Mouse (Mus musculus) embryonic stem cell, embryonic (primary cell): Measurements from ENCODE around the gene Duoxa1.

ENCODE experiments used
- CTCF ChIA-PET, 4 experiments: fragments of 300-600 bp in 2 of 4; fragments of 350-600 bp in 2 of 4; sonication (Branson Sonifier 250); formaldehyde crosslinking; loops; one replicate each; lab custom pipeline; 2022; ENCODE audit warnings: inconsistent platforms in 2 of 4; lab: Charles Lee
- POLR2A ChIA-PET, 4 experiments: fragments of 300-600 bp in 2 of 4; fragments of 350-600 bp in 2 of 4; sonication (Branson Sonifier 250); formaldehyde crosslinking; loops; one replicate each; lab custom pipeline; 2022; ENCODE audit warnings: antibody characterized with exemption in 4 of 4, inconsistent platforms in 1 of 4; lab: Charles Lee

Gene Duoxa1

DNA sequence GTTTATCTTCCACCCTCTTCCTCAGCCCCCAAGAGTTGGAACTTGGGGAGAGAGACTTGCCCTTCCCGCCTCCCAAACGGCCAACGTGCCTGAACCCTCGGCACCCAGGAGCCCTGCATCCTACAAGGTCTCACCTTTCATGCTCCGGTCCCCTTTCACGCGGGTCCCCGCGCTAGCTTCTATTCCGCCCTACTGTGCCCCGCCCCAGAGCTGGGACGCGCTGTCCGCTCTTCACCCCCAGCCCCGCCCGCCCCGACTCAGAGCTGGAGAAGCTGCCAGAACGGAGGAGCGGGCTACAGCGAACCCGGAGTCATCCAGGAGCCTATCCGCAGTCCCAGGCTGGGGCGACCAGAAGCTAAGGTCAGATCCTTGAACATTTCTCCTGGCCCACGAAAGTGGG, at the start of gene Duoxa1:
Gene Duoxa1, minus strand, starts transcription at position 195 of the 400 bp plus-strand sequence.
- ChIA-PET CTCF (interaction anchor here (0.6 to 1.6 kb wide), 12 partner anchors 11 to 1706 kb away, joined by 3 to 11 read pairs (median 5); partner anchors contain the start of gene Shf (in 1 of the 4)), POLR2A (interaction anchor here in 3 of 4 experiments (0.6 to 1.3 kb wide), 8 partner anchors 10 to 166 kb away, joined by 3 to 5 read pairs (median 3); partner anchors contain the start of genes B2m (in 1 of the 3), Duox2 (in 1 of the 3) and Duoxa2 (in 1 of the 3))

DNA sequence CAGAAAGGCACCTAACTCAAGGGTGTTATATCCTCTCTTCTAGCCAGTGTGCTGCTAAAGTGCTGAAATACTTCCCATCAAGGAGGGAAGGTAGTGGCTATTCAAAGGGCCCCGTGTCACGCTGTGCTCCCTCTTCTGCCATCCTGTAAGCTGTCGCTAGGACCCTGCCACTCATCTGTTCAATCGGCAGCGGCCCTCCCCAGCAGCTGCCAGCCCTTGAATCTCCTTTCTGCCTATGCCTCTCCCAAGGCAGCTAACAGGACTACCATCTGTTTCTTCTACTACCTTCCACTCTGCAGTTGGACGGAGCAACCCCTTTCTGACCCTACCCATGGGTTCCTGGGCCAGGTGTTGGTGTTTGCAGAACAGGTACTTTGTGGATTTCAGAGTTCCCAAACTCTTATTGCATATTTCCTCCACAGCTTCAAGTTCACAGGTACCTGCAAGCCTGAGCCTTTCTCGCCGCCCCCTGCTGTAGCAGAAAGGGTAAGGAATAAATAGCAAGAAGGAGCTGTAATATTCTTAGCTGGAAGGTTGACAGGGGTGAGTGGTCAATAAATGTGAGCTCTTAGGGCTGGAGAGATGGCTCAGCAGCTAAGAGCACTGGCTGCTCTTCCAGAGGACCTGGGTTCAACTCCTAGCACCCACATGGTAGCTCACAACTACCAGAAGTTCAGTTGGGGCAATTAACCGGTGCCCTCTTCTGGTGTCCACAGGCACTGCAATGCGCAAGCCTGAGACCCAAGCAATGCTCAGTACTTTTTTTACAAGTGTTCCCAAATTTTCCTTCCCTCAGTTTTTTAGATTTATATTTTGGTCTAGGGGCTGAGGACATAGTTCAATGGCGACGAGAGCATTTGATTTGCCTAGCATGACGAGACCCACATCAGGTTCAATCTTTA, 49.3 kb upstream of the Duoxa1 start:
- CTCF ChIA-PET: interaction anchor here (0.5 to 2.8 kb wide), 13 partner anchors 10 to 176 kb away, joined by 3 to 12 read pairs (median 4); no protein-coding TSS in a partner anchor

DNA sequence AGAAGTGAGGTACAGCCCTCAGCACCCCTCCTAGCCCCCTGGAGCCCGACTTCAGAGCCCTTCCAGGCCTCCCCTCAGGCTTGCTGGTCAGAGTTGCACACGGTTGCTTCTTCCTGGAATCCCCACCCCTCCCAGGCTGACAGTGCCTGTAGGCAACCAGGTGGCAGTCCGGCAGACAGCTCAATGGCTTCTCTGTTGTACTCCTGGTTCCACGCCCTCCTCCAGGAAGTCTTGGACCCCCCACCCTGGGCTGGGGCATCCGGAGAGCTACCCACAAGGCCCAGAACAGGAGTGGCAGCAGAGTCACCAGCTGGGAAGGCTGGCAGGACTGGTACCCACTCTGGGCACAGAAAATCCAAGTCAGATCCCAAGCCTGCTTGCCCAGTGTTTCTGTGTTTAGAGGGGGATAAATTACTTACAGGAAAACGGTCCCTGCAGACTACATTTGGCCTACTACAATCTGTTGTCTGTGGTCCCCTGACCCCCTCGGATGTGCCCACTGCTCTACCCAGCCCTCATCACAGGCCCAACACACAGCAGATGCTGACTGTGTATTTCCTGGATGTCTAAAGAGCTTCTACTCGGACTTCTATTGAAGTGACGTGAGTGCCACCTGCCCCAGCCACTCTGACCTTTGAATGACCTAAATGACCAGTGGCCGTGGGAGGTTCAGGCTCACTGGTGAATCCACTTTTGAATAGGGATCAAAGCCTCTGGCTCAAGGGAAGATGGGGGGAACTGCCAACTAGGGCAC, 48.5 kb upstream of the Duoxa1 start:
- CTCF ChIA-PET: interaction anchor here in 3 of 4 experiments (0.7 to 2.8 kb wide), 8 partner anchors 10 to 52 kb away, joined by 3 to 12 read pairs (median 6); no protein-coding TSS in a partner anchor
- POLR2A ChIA-PET: interaction anchor here in 3 of 4 experiments (0.5 to 21.9 kb wide), 11 partner anchors 6 to 1166 kb away, joined by 3 to 342 read pairs (median 8); partner anchors contain the start of gene Shf (in 2 of the 3)

More for the DNA sequence above, 49.3 kb upstream of the Duoxa1 start:
- POLR2A ChIA-PET: interaction anchor here in 3 of 4 experiments (0.5 to 21.9 kb wide), 10 partner anchors 5 to 209 kb away, joined by 3 to 342 read pairs (median 10); partner anchors contain the start of gene Shf (in 2 of the 3)

- POLR2A ChIA-PET: interaction anchor here (0.5 to 21.9 kb wide), 12 partner anchors 7 to 1167 kb away, joined by 3 to 342 read pairs (median 10); partner anchors contain the start of gene Shf (in 3 of the 4)
Observed at GRCm38 (mm10) chr2:122361181-122361580, 47.7 kb upstream of the Duoxa1 start.

GRCm38 (mm10) chr2:122360310-122360709, 46.8 kb upstream of the Duoxa1 start:
- ChIA-PET CTCF (interaction anchor here in 2 of 4 experiments (0.6 to 1.3 kb wide), 2 partner anchors 11 to 12 kb away, joined by 3 to 6 read pairs; no protein-coding TSS in a partner anchor), POLR2A (interaction anchor here (0.5 to 21.9 kb wide), 10 partner anchors 8 to 314 kb away, joined by 3 to 342 read pairs (median 10); partner anchors contain the start of gene Shf (in 3 of the 4))

More at GRCm38 (mm10) chr2:122361181-122361580, 47.7 kb upstream of the Duoxa1 start:
- CTCF ChIA-PET: interaction anchor here in 1 of 4 experiments (1.1 kb wide), 1 partner anchor 12 kb away, joined by 7 read pairs; no protein-coding TSS in a partner anchor

- ChIA-PET POLR2A (interaction anchor here in 3 of 4 experiments (0.6 to 21.9 kb wide), 9 partner anchors 8 to 246 kb away, joined by 3 to 342 read pairs (median 4); partner anchors contain the start of genes Shf (in 3 of the 3) and B2m (in 1 of the 3)), CTCF (interaction anchor here in 3 of 4 experiments (0.6 to 2.3 kb wide), 6 partner anchors 8 to 499 kb away, joined by 3 to 8 read pairs (median 4); partner anchors contain the start of gene Shf (in 1 of the 3))
Observed at GRCm38 (mm10) chr2:122356187-122356586, 42.7 kb upstream of the Duoxa1 start.

GRCm38 (mm10) chr2:122355389-122355788, 41.9 kb upstream of the Duoxa1 start:
- POLR2A ChIA-PET: interaction anchor here (0.6 to 21.9 kb wide), 11 partner anchors 10 to 1617 kb away, joined by 3 to 342 read pairs (median 4); partner anchors contain the start of genes Shf (in 4 of the 4) and B2m (in 1 of the 4)
- CTCF ChIA-PET: interaction anchor here in 3 of 4 experiments (0.6 to 2.6 kb wide), 5 partner anchors 10 to 273 kb away, joined by 3 to 8 read pairs (median 4); no protein-coding TSS in a partner anchor

GRCm38 (mm10) chr2:122354191-122354929, 40.8 kb upstream of the Duoxa1 start:
- ChIA-PET POLR2A (interaction anchor here (0.6 to 21.9 kb wide), 14 partner anchors 8 to 1616 kb away, joined by 3 to 342 read pairs (median 4); partner anchors contain the start of genes Shf (in 4 of the 4) and Spg11 (in 1 of the 4)), CTCF (interaction anchor here in 3 of 4 experiments (0.6 to 2.6 kb wide), 4 partner anchors 11 to 274 kb away, joined by 4 to 8 read pairs (median 6); no protein-coding TSS in a partner anchor)

DNA sequence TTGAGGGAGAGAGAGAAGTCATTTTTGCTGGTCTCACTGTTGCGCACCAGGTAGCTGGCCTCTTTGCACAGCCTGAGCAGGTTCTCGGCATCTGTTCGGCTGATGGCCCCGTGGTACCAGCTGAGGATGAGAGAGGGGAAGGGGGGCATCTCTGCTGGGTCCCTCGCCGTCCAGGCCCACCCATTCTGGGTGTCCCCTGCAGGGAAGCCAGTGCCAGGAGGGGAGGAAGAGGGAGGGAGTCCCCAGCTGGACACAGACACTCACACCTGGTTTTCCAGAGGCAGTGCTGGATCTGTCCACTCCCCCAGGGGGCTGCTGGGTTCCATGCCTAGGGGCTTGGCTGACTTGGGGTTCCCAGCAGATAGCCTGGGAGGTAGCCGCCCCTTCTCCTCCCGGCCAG, 40.2 kb upstream of the Duoxa1 start:
- ChIA-PET POLR2A (interaction anchor here in 3 of 4 experiments (0.9 to 21.9 kb wide), 7 partner anchors 9 to 24 kb away, joined by 3 to 342 read pairs (median 16); partner anchors contain the start of gene Shf (in 3 of the 3)), CTCF (interaction anchor here (0.6 to 2.7 kb wide), 4 partner anchors 9 to 328 kb away, joined by 3 to 12 read pairs (median 9); no protein-coding TSS in a partner anchor)

DNA sequence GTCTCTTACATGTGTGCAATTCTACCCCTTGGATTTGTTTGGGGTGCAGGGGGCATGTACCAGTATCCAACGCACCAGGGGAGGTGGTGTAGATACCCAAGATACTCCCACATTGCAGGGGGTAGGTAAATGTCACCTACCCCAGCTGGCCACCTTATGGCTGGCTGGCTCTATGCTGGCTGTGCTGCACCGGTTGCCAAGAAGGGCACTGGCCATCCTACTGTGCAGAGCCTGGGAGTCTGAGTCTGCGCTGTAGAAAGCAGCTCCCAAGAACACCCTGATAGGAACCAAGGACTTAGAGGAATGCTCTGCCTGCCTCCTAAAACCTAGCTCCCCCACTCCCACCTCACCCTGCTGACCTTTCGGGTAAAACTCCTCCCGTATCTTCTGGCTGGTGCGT, 39.5 kb upstream of the Duoxa1 start:
- CTCF ChIA-PET: interaction anchor here (0.6 to 2.7 kb wide), 10 partner anchors 10 to 327 kb away, joined by 3 to 14 read pairs (median 4); partner anchors contain the start of gene Shf (in 1 of the 4)
- POLR2A ChIA-PET: interaction anchor here (0.6 to 21.9 kb wide), 19 partner anchors 7 to 226 kb away, joined by 3 to 342 read pairs (median 5); partner anchors contain the start of gene Shf (in 3 of the 4)

DNA sequence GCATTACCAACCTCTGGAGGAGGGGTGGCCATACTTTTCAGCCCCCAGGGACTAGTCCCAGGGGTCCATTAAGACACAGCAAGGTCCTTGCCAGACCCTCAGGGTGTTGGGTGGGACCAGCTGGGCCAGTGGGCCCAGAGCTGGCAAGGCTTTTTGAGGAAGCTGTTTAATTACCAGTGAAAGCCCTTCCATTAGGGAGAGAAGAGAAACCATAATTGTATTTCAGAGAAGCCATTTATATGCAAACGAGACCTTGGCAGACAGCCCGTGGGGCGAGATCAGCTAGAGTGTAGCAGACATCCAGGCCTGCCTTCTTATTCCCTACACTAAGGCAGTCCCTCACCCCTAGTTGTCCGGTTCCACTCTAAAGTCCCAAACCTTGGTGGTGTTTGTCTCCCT, 38.4 kb upstream of the Duoxa1 start:
- CTCF ChIA-PET: interaction anchor here (0.7 to 2.7 kb wide), 12 partner anchors 11 to 276 kb away, joined by 3 to 14 read pairs (median 5); partner anchors contain the start of gene Shf (in 2 of the 4)
- POLR2A ChIA-PET: interaction anchor here (0.6 to 21.9 kb wide), 26 partner anchors 8 to 313 kb away, joined by 3 to 342 read pairs (median 4); partner anchors contain the start of genes Shf (in 4 of the 4) and Spg11 (in 1 of the 4)

DNA sequence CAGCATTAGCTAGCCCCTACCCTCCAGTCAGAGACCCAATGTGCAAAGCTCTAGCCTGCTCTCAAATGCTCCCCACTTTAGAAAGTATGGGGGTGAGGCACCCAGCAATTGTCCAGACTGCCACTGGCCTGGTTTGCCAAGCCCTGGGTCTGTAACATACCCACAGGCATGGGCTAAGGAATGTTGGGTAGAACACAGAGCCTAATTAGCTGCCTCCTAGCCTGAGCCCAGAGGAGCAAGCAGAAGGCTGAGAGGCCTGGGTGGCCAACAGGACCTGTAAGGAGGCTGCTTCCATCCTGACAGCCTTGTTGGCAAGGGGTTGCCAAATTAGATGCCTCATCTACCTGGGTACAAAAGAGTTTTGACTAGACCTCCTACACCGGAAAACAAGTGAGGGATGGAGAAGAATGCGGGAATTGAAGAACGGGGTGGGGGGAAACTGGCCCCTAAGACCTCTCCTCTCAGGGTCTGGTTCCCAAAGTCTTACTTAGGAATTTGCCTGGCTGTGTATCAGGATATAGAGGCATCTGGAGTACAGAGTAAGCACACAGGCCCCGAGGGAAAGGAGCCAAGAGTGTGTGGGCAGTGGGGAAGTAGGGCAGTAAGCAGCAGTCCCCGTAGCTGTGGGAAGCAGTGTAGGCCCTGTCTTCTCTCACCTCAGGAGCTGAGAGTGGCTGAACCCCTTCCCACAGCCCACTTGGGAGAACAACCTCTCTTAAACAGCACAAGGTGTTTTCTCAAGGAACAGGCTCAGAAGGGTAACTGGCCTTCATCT, 37.8 kb upstream of the Duoxa1 start:
- ChIA-PET CTCF (interaction anchor here (0.9 to 2.7 kb wide), 8 partner anchors 11 to 30 kb away, joined by 3 to 14 read pairs (median 7); partner anchors contain the start of gene Shf (in 2 of the 4)), POLR2A (interaction anchor here (0.6 to 21.9 kb wide), 20 partner anchors 9 to 233 kb away, joined by 3 to 342 read pairs (median 7); partner anchors contain the start of genes Shf (in 4 of the 4) and Spg11 (in 1 of the 4))

GRCm38 (mm10) chr2:122349136-122349785, 35.7 kb upstream of the Duoxa1 start:
- POLR2A ChIA-PET: interaction anchor here (0.6 to 21.9 kb wide), 22 partner anchors 10 to 392 kb away, joined by 3 to 342 read pairs (median 6); partner anchors contain the start of genes Shf (in 3 of the 4) and Trim69 (in 1 of the 4)

More at GRCm38 (mm10) chr2:122349136-122349785, 35.7 kb upstream of the Duoxa1 start:
- CTCF ChIA-PET: interaction anchor here in 3 of 4 experiments (0.9 to 3.8 kb wide), 18 partner anchors 8 to 247 kb away, joined by 3 to 26 read pairs (median 6); partner anchors contain the start of gene Shf (in 2 of the 3)
